Mouse (Mus musculus) small intestine, adult 2 months (tissue): ENCODE measurements around the gene Acox2. TPM values are rescaled to one million over a fixed set of nuclear protein-coding genes. Genes with fewer than 3 reads are reported as not detected.

Experiments used
- H3K27ac ChIP-seq: fragments of 200-500 bp; 2 replicates; pipeline ENCODE4 v1.5.1; 2012; ENCODE audit warnings: low read depth, low read length, control low read depth, inconsistent platforms; ENCODE audit not compliant: insufficient read depth
- H3K27me3 ChIP-seq: fragments of 200-500 bp; 2 replicates; pipeline ENCODE4 v1.6.1; 2012; ENCODE audit warnings: mild to moderate bottlenecking, moderate library complexity, low read length, inconsistent platforms; ENCODE audit not compliant: control insufficient read depth, insufficient read depth
- H3K36me3 ChIP-seq: fragments of 200-500 bp; 2 replicates; pipeline ENCODE4 v1.6.1; 2012; ENCODE audit warnings: mild to moderate bottlenecking, low read length, control low read depth, inconsistent platforms; ENCODE audit not compliant: control insufficient read depth, insufficient read depth
- H3K4me1 ChIP-seq: fragments of 200-500 bp; 2 replicates; pipeline ENCODE4 v1.6.1; 2012; ENCODE audit warnings: low read length, inconsistent platforms, mixed read lengths; ENCODE audit not compliant: control insufficient read depth, insufficient read depth, insufficient read length
- H3K4me3 ChIP-seq: fragments of 200-500 bp; 2 replicates; pipeline ENCODE4 v1.5.1; 2012; ENCODE audit warnings: low read depth, mild to moderate bottlenecking, control low read depth, inconsistent platforms, low read length, moderate library complexity
- CTCF ChIP-seq: fragments of 200-500 bp; IDR thresholded peaks from 2 replicates; pipeline ENCODE4 v1.5.1; 2012; ENCODE audit warnings: low read depth, mild to moderate bottlenecking, control low read depth, inconsistent platforms, low read length, moderate library complexity, mixed read lengths; ENCODE audit not compliant: insufficient replicate concordance, insufficient read length; ENCODE audit errors: extremely low read depth
- POLR2A ChIP-seq: fragments of 200-500 bp; IDR thresholded peaks from 2 replicates; pipeline ENCODE4 v1.6.1; 2012; ENCODE audit warnings: low read depth, mild to moderate bottlenecking, control low read depth, inconsistent platforms, low read length, moderate library complexity
- WGBS: fragments of 180-500 bp; shearing (Covaris S2); methylation state at CpG from one replicate; pipeline ENCODE4 v1.1.7; 2018; 5-methylcytosine and 5-hydroxymethylcytosine counted together
- polyA plus RNA-seq: library from polyadenylated mRNA; depleted of rRNA; stranded (reverse); fragments of >200 nt; gene quantifications from 2 replicates; pipeline ENCODE4 v1.2.3, GENCODE M21; 2012; rRNA removed

The Acox2 gene
- polyA plus RNA-seq, 1 experiment: 7.1 TPM

DNA sequence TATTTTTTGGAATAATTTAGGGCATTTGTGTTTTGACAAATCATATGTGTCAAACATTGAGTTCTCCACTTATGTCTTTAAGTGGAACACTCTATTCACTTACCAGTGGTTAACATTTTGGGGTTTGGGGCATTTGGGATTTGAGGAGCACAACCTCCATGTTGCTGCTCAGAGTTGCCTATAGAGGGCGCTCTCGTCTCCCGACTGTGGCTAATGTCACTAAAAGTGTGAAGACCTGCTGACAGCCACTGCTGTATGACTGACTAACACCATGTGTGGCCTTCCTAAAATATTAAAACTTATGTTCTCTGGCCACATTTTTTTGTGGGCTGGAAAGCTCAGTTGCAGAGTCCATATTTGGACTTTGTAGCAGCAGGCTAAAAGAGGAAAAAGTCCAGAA, 75.8 kb downstream of the Acox2 start:
- 60% methylated on average over 3 of the region's 3 CpGs for WGBS
- TF ChIP-seq CTCF (peak; percentile 33; the same call in 1 of the 2 replicates), POLR2A (no peak)
- no peak overlapping the region for H3K27ac ChIP-seq

DNA sequence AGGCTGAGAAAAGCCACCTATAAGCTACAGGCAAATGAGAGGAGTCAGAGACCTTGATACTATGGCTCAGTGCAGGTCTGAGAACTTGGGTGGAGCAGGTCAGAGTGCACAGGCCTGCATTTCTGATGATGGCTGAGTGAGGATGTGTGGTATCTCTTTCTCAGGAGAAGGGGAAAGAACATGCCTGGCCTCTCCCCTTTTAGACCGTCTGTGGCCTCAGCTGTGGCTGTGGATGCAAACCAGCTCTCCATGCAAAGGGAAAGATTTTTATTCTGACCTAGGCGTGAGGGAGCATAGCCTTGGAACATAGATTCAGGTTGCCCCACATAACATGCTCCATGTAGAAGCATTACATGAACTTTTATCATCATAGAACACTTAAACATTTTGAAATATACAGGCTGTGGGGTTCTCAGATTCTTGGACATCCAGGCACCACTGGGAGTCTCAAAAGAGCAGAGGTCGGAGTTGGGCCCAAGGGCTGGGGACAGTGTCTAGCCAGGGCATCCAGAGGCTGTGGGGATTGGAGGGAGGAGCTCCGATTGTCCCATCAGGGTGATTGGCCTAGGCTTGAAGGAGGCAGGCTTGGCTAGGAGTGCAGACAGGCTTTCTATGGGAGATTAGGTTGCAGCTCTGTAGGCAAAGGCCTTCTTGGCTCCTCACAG, 78.7 kb downstream of the Acox2 start:
- no peak for TF ChIP-seq POLR2A
- TF ChIP-seq CTCF: no peak
- Histone ChIP-seq H3K27ac (no peak overlapping the region), H3K36me3 (no peaks in the 10 kb centered on the region), H3K27me3 (no peaks in the 10 kb centered on the region), H3K4me1 (no peaks in the 10 kb centered on the region; the same call in 1 of the 2 replicates), H3K4me3 (no peak overlapping the region)
- WGBS: 77% methylated on average over 4 of the region's 4 CpGs

More for the DNA sequence above, 75.8 kb downstream of the Acox2 start:
- no peaks in the 10 kb centered on the region for H3K27me3 ChIP-seq
- no peaks in the 10 kb centered on the region for H3K4me1 ChIP-seq
- H3K36me3 ChIP-seq: no peaks in the 10 kb centered on the region
- H3K4me3 ChIP-seq: no peak overlapping the region

DNA sequence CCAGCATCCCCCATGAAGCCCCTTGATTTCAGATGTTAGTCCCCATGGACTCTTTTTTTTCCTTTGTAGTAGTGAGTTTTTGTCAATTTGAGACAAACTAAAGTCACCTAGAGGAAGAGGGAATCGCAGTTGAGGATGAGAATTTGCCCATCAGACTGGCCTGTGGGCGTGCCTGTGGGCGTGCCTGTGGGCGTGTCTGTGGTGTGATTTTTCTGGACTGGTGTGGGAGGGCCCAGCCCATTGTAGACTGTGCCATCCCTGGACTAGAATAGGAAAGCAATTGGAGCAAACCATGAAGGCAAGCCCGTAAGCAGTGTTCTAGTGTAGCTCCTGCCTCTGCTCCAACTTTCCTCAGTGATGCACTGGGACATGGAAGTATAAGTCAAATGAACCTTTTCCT, 82.9 kb downstream of the Acox2 start:
- 22% methylated on average over 5 of the region's 5 CpGs for WGBS
- Histone ChIP-seq H3K4me1 (peaks cover 4% of the 10 kb centered on the region; the same call in 1 of the 2 replicates), H3K27ac (no peak overlapping the region), H3K27me3 (no peaks in the 10 kb centered on the region), H3K36me3 (no peaks in the 10 kb centered on the region), H3K4me3 (no peak overlapping the region)
- TF ChIP-seq CTCF (no peak), POLR2A (no peak)

Other genes with a start within 250 kb of the Acox2 start
- gene Rpp14, start 179.0 kb downstream of the Acox2 start, polyA plus RNA-seq: 1.3 and 1.4 TPM in 2 replicates
- gene Pxk, start 161.1 kb downstream of the Acox2 start, polyA plus RNA-seq: 11.8 and 40.6 TPM in 2 replicates
- gene Pdhb, start 86.3 kb downstream of the Acox2 start, polyA plus RNA-seq: 15.7 and 19.8 TPM in 2 replicates
- gene Kctd6, start 45.2 kb downstream of the Acox2 start, polyA plus RNA-seq: 3.9 and 5.7 TPM in 2 replicates
- gene Fam107a, start 58.7 kb upstream of the Acox2 start, polyA plus RNA-seq: 0.16 and 0.25 TPM in 2 replicates
- 26.8 and 100 TPM in 2 replicates for gene Oit1, start 119.4 kb upstream of the Acox2 start, polyA plus RNA-seq